Mouse (Mus musculus) heart, adult 10 weeks (tissue): Measurements from ENCODE around the gene Stt3b. TPM values are rescaled to one million over a fixed set of nuclear protein-coding genes. Genes with fewer than 3 reads are reported as not detected.

Source experiments
- polyA plus RNA-seq: library from polyadenylated mRNA; stranded (reverse); fragments of 350-450 nt; fragmentation: Illumina TruSeq; extraction: RNeasy Lipid Tissue Mini Kit (QIAGEN cat#74804); gene quantifications from one replicate; pipeline ENCODE4 v1.2.3, GENCODE M21; 2014; ENCODE audit warnings: low read depth, low replicate concordance

Stt3b gene
- polyA plus RNA-seq: 31.9 TPM

DNA sequence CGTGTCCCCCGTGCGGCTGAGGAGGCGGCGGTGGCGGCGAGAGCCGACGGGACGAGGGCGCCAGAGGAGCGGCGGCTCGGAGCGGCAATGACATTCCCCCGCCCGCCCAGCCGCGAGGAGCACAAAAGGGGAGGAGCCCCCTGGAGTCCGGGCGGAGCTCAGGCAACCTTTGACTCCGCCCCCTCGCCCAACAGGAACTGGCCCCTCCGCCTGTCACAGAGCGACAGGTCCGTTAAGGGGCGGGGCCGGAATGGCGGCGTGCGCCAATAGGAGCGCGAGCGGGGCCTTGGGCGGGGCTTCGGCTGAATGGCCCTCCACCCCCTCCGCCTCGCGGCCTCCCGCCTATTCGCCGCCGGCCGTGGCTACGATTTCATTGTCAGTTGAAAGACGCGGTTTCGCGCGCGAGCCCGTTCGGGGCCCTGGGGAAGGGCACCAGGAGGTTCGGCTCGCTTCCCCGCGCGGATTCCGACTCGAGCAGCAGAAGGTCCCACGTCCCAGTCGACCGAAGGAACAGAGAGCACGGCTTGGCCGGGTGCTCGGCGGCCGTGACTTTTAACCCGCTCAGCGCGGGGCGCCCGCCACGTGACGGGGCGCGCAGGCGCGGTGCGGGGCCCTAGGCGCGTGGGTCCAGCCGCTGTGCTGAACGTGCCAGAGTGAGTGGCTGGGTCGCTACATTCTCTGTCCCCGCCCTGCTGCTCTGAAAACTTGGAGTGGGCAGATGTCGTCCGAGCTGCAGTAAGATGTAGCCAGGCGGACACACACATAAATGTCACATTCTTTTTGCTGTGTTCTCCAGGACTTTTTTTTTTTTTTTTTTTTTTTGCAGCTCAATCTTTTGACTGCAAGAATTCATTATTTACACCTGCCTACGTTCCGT, at the start of gene Stt3b:
Gene Stt3b, minus strand, starts transcription at position 76 of the 877 bp plus-strand sequence.

